Mouse (Mus musculus): ENCODE data around the gene Eif5a. TPM values are rescaled to one million over a fixed set of nuclear protein-coding genes. Genes with fewer than 3 reads are reported as not detected.
A peak's percentile ranks its signal among the peaks of the same experiment; 100 is the strongest.
"Not testable (repeated sequence)": the region's sequence is repeated elsewhere in the genome, so short reads cannot be mapped to it uniquely, and the experiment has no call there.

Gene Eif5a
- polyA plus RNA-seq, 1 experiment, result 457 TPM

GRCm38 (mm10) chr11:69945997-69946891, 24.5 kb upstream of the Eif5a start:
- DNase-seq (ENCODE audit: low read depth), result no peak

- DNase-seq (ENCODE audit: low read depth), result no peak
These were observed 23.5 kb upstream of the Eif5a start for GRCm38 (mm10) chr11:69945216-69945615.

GRCm38 (mm10) chr11:69940962-69941361, 19.2 kb upstream of the Eif5a start:
- DNase-seq (ENCODE audit: low read depth), result no peak

GRCm38 (mm10) chr11:69939731-69940130, 18.0 kb upstream of the Eif5a start:
- no peak for DNase-seq (ENCODE audit: low read depth)

- no peak for DNase-seq (ENCODE audit: low read depth)
These were observed 17.4 kb upstream of the Eif5a start for GRCm38 (mm10) chr11:69939181-69939580.

- no peak for DNase-seq (ENCODE audit: low read depth)
These were observed 16.7 kb upstream of the Eif5a start for GRCm38 (mm10) chr11:69938401-69938979.

- no peak for DNase-seq (ENCODE audit: low read depth)
These were observed 16.1 kb upstream of the Eif5a start for GRCm38 (mm10) chr11:69937834-69938233.

- DNase-seq (ENCODE audit: low read depth), result no peak
These were observed 15.6 kb upstream of the Eif5a start for GRCm38 (mm10) chr11:69937385-69937784.

- no peak for DNase-seq (ENCODE audit: low read depth)
These were observed 15.1 kb upstream of the Eif5a start for GRCm38 (mm10) chr11:69936714-69937347.

GRCm38 (mm10) chr11:69936156-69936555, 14.4 kb upstream of the Eif5a start:
- no peak for DNase-seq (ENCODE audit: low read depth)

- no peak for DNase-seq (ENCODE audit: low read depth)
These were observed 13.6 kb upstream of the Eif5a start, which contains the start of gene Ybx2 for GRCm38 (mm10) chr11:69935137-69935879. Ybx2 (plus strand) TSS chr11:69935796.

GRCm38 (mm10) chr11:69934681-69935080, 12.9 kb upstream of the Eif5a start:
- no peak for DNase-seq (ENCODE audit: low read depth)

GRCm38 (mm10) chr11:69934169-69934568, 12.4 kb upstream of the Eif5a start:
- no peak for DNase-seq (ENCODE audit: low read depth)

GRCm38 (mm10) chr11:69933066-69933465, 11.3 kb upstream of the Eif5a start:
- no peak for DNase-seq (ENCODE audit: low read depth)

- no peak for DNase-seq (ENCODE audit: low read depth)
These were observed 10.5 kb upstream of the Eif5a start for GRCm38 (mm10) chr11:69932254-69932653.

- DNase-seq (ENCODE audit: low read depth), result no peak
These were observed 10.0 kb upstream of the Eif5a start for GRCm38 (mm10) chr11:69931769-69932168.

GRCm38 (mm10) chr11:69930967-69931537, 9.3 kb upstream of the Eif5a start:
- DNase-seq (ENCODE audit: low read depth), result no peak

GRCm38 (mm10) chr11:69930176-69930575, 8.4 kb upstream of the Eif5a start:
- DNase-seq (ENCODE audit: low read depth), result not testable (repeated sequence)

GRCm38 (mm10) chr11:69929712-69930111, 8.0 kb upstream of the Eif5a start:
- no peak for DNase-seq (ENCODE audit: low read depth)

- no peak for DNase-seq (ENCODE audit: low read depth)
These were observed 5.7 kb upstream of the Eif5a start for GRCm38 (mm10) chr11:69927501-69927900.

- peak; percentile 63 for DNase-seq (ENCODE audit: low read depth)
These were observed 1.0 kb upstream of the Eif5a start for GRCm38 (mm10) chr11:69922796-69923195.

Data from gonadal fat pad, adult 2 months (tissue).